Mouse (Mus musculus): ENCODE results near the gene Mknk2. TPM values are rescaled to one million over a fixed set of nuclear protein-coding genes. Genes with fewer than 3 reads are reported as not detected.
A peak's percentile ranks its signal among the peaks of the same experiment; 100 is the strongest.

Mknk2 gene
- total and polyA plus RNA-seq, 2 experiments, result 87.0 to 88.6 TPM

DNA sequence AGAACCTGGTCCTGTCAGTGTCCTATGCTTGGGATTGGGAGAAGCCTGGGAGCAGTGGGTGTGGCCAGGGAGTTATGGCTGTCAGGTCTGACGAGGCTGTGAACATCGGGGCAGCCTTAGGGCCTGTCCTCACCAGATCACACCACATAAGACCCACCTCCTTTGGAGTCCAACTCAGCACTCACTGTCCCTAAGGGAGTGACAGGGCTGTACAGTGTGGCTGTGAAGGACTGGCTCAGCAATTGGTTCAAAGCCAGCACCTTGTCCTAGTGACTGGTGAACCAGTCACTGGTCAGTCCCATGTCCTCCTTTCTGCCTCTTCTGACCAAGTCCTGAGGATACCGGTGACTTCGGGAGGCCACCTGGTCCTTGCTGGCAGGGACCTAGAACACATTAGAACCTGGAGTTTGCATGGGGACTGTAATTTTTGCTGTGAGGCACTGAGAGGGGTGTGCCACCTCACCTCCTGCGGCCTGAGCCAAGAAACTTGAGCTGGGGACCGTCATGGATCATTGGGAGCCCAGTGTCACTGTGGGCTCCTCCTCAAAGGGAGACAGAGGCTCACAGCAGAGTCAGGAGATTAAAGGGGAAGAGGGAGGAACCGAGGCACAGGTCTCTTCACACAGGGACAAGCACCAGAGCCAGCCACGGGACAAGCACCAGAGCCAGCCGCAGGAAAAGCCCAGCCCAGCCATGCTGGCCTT, 1.8 kb upstream of the Mknk2 start:
- Histone ChIP-seq H3K27ac (replicated peaks; ENCODE audit: insufficient read depth, low read depth, low read length) (peak overlapping the region; percentile 99), H3K9ac (ENCODE audit: low read depth, low read length) (peak overlapping the region; percentile 4; the same call in 1 of the 2 replicates), H3K79me2 (ENCODE audit: control insufficient read depth, insufficient read depth, low read length) (peaks cover 8% of the 10 kb centered on the region; the same call in 1 of the 2 replicates), H3K27me3 (ENCODE audit: control insufficient read depth, insufficient read depth, low read length) (no peaks in the 10 kb centered on the region), H3K4me1 (ENCODE audit: control insufficient read depth, insufficient read depth, low read length) (peaks cover 27% of the 10 kb centered on the region), H3K36me3 (ENCODE audit: control insufficient read depth, insufficient read depth, low read length) (no peaks in the 10 kb centered on the region), H3K4me3 (ENCODE audit: insufficient read depth, low read depth, low read length) (no peak overlapping the region)
- DNase-seq (ENCODE audit: extremely low read depth, low read depth, low spot score), result peak; percentile 94
- WGBS, result 33% methylated on average over 9 of the region's 9 CpGs
- no peak for TF ChIP-seq POLR2A (IDR thresholded peaks at IDR 0.05; ENCODE audit: extremely low read depth, insufficient read depth, low read length)
- no peak for TF ChIP-seq CTCF (IDR thresholded peaks at IDR 0.05; ENCODE audit: low read depth, low read length)

- TF ChIP-seq CTCF (IDR thresholded peaks at IDR 0.05; ENCODE audit: low read depth, low read length) (no peak), POLR2A (IDR thresholded peaks at IDR 0.05; ENCODE audit: extremely low read depth, insufficient read depth, low read length) (no peak)
- Histone ChIP-seq H3K27me3 (ENCODE audit: control insufficient read depth, insufficient read depth, low read length) (no peaks in the 10 kb centered on the region), H3K79me2 (ENCODE audit: control insufficient read depth, insufficient read depth, low read length) (peaks cover 13% of the 10 kb centered on the region; the same call in 1 of the 2 replicates), H3K27ac (replicated peaks; ENCODE audit: insufficient read depth, low read depth, low read length) (peak overlapping the region; percentile 99), H3K4me3 (ENCODE audit: insufficient read depth, low read depth, low read length) (no peak overlapping the region), H3K9ac (ENCODE audit: low read depth, low read length) (peak overlapping the region; percentile 52; the same call in 1 of the 2 replicates), H3K36me3 (ENCODE audit: control insufficient read depth, insufficient read depth, low read length) (no peaks in the 10 kb centered on the region), H3K4me1 (ENCODE audit: control insufficient read depth, insufficient read depth, low read length) (peaks cover 29% of the 10 kb centered on the region)
- WGBS, result 44% methylated on average over 9 of the region's 10 CpGs
- peak; percentile 61 for DNase-seq (ENCODE audit: extremely low read depth, low read depth, low spot score)
Observed at GRCm38 (mm10) chr10:80678601-80679377, 877 bp upstream of the Mknk2 start.

GRCm38 (mm10) chr10:80677128-80677875, 610 bp downstream of the Mknk2 start:
- H3K4me1 ChIP-seq (ENCODE audit: control insufficient read depth, insufficient read depth, low read length), result peaks cover 43% of the 10 kb centered on the region
- peak; percentile 98 for DNase-seq (ENCODE audit: extremely low read depth, low read depth, low spot score)
- WGBS, result 3% methylated on average over 9 of the region's 9 CpGs

GRCm38 (mm10) chr10:80676198-80676928, 1.5 kb downstream of the Mknk2 start:
- Histone ChIP-seq H3K36me3 (ENCODE audit: control insufficient read depth, insufficient read depth, low read length) (peaks cover 3% of the 10 kb centered on the region), H3K79me2 (ENCODE audit: control insufficient read depth, insufficient read depth, low read length) (peaks cover 37% of the 10 kb centered on the region), H3K4me1 (ENCODE audit: control insufficient read depth, insufficient read depth, low read length) (peaks cover 52% of the 10 kb centered on the region), H3K4me3 (ENCODE audit: insufficient read depth, low read depth, low read length) (peak overlapping the region; percentile 93), H3K9ac (ENCODE audit: low read depth, low read length) (peak overlapping the region; percentile 99), H3K27me3 (ENCODE audit: control insufficient read depth, insufficient read depth, low read length) (no peaks in the 10 kb centered on the region), H3K27ac (replicated peaks; ENCODE audit: insufficient read depth, low read depth, low read length) (peak overlapping the region; percentile 99)
- TF ChIP-seq CTCF (IDR thresholded peaks at IDR 0.05; ENCODE audit: low read depth, low read length), result no peak
- no peak for TF ChIP-seq POLR2A (IDR thresholded peaks at IDR 0.05; ENCODE audit: extremely low read depth, insufficient read depth, low read length)
- peak; percentile 94 for DNase-seq (ENCODE audit: extremely low read depth, low read depth, low spot score)
- WGBS, result under 1% methylated on average over 78 of the region's 78 CpGs

More at GRCm38 (mm10) chr10:80677128-80677875, 610 bp downstream of the Mknk2 start:
- H3K27me3 ChIP-seq (ENCODE audit: control insufficient read depth, insufficient read depth, low read length), result no peaks in the 10 kb centered on the region
- H3K27ac ChIP-seq (replicated peaks; ENCODE audit: insufficient read depth, low read depth, low read length), result peak overlapping the region; percentile 99
- H3K4me3 ChIP-seq (ENCODE audit: insufficient read depth, low read depth, low read length), result peak overlapping the region; percentile 64
- H3K79me2 ChIP-seq (ENCODE audit: control insufficient read depth, insufficient read depth, low read length), result peaks cover 28% of the 10 kb centered on the region
- TF ChIP-seq CTCF (IDR thresholded peaks at IDR 0.05; ENCODE audit: low read depth, low read length) (no peak), POLR2A (IDR thresholded peaks at IDR 0.05; ENCODE audit: extremely low read depth, insufficient read depth, low read length) (no peak)
- no peaks in the 10 kb centered on the region; the same call in 1 of the 2 replicates for H3K36me3 ChIP-seq (ENCODE audit: control insufficient read depth, insufficient read depth, low read length)
- peak overlapping the region; percentile 92 for H3K9ac ChIP-seq (ENCODE audit: low read depth, low read length)

Measured in liver, adult 2 months (tissue).